Mouse (Mus musculus): ENCODE data around the gene Ube3c.
A peak's percentile ranks its signal among the peaks of the same experiment; 100 is the strongest.

Ube3c gene

DNA sequence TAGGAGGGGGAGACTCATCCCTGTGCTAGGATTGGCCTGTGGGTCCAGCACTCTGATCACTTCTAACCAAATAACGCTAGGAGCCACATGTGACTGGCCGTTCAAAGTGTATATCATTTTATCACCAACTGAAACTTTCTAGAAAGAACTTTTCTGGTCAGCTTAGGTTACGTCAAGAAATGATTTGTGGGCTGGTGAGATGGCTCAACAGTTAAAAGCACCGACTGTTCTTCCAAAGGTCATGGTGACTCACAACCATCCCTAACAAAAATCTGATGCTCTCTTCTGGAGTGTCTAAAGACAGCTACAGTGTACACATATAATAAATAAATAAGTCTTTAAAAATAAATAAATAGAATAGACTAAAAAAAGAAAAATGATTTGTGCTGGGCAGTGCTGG, 103.5 kb downstream of the Ube3c start:
- no peak for DNase-seq (ENCODE audit: low read depth, low spot score)

DNA sequence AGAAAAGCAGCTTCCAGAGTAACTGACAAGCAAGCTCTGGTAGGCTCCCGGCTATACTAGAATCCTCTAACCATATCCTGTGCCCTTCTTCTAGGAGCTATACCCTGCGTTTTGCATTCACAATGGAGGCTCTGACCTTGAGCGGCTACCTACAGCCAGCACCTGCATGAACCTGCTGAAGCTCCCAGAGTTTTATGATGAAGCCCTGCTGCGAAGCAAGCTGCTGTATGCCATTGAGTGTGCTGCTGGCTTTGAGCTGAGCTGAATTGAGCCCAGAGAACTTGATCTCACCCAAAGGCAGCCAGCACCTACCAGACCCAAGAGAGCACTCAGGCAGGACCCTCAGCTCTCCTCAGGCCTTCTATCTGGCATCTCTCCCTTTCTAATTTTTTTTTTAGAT, 105.3 kb downstream of the Ube3c start:
- DNase-seq (ENCODE audit: low read depth, low spot score): no peak

DNA sequence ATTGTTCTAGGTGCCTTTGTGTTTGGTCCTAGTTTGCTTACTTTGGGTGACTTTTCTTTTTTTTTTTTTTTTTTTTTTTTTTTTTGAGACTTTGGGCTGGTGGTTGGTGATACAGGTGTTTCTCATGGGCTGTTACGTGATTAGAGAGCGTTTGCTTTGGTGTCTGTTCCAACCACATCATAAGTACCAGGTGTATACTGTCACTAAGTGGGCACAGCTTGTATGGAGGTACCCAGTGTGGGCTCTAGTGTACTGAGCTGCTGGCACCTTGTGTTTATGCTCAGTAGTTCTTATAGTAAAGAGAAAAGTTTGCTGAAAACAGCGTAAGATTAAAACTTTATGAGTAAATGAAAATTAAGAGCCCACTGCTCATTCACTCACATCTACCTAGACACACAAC, 107.4 kb downstream of the Ube3c start:
- DNase-seq (ENCODE audit: low read depth, low spot score): no peak

DNA sequence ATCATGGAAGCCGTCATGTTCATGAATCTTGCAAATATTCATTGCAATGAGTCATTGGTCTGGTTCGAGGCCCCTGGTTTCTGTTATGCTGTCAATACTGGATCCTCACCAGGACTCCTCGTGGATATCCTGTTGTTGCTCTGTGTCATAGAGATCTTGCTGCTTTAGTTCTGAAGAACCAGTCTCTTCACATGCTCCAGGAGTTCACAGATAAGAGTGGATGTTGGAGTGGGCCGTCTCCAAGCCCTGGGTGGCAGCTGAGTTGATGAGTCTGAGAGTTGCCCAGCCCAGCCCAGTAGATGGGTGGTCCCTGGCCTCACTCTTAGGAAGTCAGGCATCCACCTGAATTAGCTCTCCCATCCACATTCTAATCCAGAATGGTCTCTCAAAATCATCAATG, 116.0 kb downstream of the Ube3c start:
- DNase-seq (ENCODE audit: low read depth, low spot score): no peak

DNA sequence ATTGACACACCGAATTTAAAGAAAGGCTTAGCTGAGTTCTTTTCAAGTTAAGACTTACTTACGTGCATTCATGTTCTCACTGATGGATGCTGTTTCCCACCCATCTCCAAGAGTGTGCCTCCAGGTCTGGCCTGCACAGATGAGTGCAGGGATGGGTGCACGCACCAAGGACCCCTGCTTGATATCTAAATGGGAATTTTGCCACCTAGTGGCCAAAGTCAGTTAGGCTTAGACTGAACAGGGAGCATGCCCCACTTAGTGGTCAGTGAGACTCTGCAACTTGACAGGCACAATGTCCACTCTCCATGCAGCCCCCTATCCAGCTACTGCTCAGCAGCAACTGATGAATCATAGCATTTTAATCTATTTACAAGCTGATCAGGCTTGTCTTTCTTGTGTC, 118.6 kb downstream of the Ube3c start:
- DNase-seq (ENCODE audit: low read depth, low spot score): peak; percentile 34

DNA sequence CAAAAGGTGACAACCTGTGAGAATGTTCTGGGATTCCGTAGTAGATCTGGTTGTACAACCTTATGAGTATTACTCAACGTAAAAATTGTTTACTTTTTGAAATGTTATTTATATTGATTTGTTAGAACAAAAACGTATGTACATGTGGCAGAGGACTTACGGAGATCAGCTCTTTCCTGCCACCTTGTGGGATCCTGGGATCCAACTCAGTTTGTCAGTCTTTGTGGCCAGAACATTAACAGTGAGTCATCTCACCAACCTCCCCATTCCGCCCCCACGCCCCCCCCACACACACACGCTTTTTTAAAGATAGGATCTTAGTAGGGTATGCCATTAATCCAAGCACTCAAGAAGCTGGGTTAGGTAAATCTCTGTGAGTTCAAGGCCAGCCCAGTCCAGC, 119.3 kb downstream of the Ube3c start:
- DNase-seq (ENCODE audit: low read depth, low spot score): peak; percentile 60

DNA sequence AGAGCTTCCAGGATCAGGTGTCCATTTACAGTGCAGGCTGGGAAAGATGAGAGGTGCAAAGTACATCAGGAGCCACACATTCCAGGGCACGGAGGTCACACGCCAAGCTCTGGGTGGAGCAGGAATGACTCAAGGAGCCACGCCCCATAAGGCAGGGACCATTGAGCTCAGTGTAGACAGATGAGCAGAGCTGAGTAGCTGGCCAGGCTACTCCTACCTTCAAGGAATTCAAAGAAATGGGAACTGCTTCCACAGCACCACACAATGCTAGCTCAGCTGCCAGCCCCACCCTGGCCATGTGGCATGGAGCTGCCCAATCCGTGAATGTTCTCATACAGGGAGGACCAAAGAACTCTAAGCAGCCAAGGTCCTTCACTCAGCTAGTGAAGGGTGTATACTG, 129.5 kb downstream of the Ube3c start:
- DNase-seq (ENCODE audit: low read depth, low spot score): no peak

DNA sequence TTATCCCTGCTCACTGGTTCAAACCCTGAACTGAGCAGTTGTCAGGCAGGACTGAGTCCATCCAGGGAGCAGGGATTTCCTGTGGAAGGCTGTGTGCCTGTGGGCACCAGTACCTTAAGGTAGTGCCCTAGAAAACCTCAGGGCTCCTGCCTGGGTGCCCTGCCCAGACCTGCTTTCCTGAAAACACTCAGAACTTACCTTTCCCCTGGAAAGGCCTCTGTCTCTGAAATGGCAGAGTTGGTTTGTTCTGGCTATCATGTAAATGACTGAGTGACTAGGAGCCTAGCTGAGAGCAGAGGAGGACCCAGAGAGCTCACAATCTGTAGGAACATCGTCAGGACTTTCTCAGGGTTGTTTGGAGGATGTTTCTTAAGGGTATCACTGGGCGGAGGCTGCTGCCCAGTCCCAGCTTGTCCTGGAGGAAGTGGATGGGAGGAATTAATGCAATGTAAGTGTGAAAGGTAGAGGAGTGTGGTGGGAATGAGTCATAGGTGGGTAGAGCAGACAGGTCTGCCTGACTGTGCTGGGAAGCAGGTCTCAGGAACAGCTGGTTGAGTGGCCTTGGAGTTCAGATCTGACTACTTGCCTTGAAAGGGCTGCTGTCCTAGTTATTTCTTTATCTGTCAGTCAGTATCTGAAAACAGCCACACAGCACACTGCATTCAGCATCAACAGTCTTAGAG, 130.6 kb downstream of the Ube3c start:
- DNase-seq (ENCODE audit: low read depth, low spot score): no peak

DNA sequence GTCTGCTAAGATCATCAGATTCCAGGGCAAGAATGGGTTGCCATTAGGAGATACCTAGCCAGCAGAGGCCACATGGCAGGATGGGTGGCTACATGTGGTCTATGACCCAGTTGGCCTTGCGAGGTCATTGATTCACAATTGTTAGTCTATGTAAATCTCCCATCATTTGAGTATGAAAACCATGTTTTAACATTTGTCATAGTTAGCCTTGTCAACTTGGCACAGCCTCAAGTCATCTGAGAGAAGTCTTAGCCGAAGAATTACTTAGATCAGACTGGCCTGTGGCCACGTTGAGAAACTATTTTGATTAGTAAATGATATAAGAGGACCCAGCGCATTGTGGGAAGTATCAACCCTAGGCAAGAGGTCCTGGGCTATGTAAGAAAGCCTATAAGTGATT, 138.2 kb downstream of the Ube3c start:
- no peak for DNase-seq (ENCODE audit: low read depth, low spot score)

DNA sequence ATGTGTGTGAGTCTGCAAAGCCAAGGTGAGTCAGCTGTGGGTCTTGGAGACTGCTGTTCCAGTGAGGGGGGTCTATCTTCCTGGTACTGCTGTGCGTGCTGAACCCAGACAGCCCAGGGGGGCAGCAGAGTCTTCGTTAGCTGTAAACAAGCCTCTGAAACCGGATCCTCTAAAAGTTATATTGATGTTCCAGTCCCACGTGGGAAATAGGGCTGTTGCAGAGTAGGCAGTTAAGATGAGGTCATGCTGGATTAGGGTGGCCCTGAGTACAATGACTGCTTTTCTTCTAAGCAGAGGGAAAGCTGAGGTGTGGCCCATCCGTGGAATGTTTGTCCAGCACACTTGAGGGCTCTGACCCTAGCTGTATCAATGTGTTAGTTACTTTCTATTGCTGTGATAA, 139.2 kb downstream of the Ube3c start:
- no peak for DNase-seq (ENCODE audit: low read depth, low spot score)

DNA sequence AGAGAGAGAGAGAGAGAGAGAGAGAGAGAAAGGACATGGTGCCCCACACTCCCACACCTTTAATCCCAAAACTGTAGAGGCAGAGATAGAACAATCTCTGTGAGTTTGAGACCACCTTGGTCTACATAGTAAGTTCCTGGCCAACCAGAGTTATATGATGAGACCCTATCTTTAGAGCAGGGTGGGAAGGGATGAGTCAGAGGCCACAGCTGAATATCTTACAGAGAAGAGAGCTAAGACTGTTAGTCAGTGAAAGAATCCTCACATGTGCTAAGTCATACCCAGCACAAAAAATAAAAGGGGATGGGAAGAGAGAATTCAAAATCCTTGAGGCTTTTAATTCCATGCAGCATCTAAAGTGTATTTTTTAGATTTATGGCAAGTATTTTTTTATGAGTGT, 142.6 kb downstream of the Ube3c start:
- DNase-seq (ENCODE audit: low read depth, low spot score): peak; percentile 42

DNA sequence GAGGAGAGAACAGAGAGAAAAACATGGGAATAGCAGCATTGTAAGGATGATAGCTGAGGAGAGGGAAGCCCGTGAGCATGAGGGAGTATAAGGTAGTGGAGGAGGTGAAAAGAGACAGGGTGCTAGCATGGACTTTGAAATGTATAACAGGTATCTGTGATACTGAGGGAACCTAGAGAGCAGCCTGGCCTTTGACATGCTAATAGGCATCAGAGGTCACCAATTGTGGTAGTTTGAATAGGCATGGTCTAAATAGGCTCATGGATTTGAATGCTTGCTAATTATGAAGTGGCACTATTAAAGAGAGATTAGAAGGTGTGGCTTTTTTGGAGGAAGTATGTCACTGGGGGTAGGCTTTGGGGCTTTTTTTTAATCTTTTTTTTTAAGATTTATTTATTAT, 143.9 kb downstream of the Ube3c start:
- DNase-seq (ENCODE audit: low read depth, low spot score): no peak

DNA sequence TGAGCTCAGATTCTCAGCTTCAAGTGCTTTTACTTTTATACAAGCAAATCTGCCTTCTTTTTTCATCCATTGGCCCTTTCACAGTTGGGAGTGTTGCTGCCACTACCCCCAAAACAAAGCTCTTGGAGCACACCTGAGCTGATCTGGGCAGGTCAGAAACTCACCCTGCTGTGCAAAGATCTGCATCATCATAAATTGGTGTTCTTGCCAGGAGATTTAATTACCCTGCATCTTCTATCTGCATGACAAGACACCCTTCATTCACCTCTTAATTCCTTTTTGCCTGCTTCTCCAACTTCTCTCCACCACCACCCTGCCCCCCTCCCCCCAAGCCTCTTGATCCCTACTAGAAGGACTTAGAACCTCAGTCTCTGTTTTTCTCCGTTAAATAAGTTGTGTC, 152.1 kb downstream of the Ube3c start:
- DNase-seq (ENCODE audit: low read depth, low spot score): no peak

DNA sequence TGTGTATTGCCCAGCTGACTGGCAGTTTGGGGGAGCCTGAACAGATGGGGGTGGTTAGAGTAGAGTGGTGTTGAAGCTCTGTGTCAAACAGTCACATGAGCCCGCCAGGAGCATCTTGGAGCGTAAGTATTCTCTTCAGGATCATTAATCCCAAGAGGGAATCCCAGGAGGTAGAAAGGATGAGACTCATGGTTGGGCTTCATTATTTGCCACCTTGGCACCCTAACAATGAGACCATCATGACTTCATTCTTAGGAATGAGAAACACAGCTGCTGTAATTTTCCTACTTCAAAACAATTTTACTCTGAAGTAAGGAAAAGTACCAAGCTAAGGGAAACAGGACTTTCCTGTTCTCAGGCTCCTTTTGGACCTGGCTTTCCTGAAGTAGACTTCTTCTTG, 156.3 kb downstream of the Ube3c start:
- DNase-seq (ENCODE audit: low read depth, low spot score): no peak
